Mouse (Mus musculus) midbrain, embryonic 13.5 days (tissue): Measurements from ENCODE around the gene Csmd2. TPM values are rescaled to one million over a fixed set of nuclear protein-coding genes. Genes with fewer than 3 reads are reported as not detected.
A peak's percentile ranks its signal among the peaks of the same experiment; 100 is the strongest.

ENCODE experiments used
- ATAC-seq: fragments of 200-750 bp; cut with Nextera tagmentation; 2 replicates; pipeline ENCODE4 v1.8.0; 2017; ENCODE audit warnings: mild to moderate bottlenecking, moderate TSS enrichment, moderate library complexity
- H3K27ac ChIP-seq: fragments of 300-500 bp; sonication (generic); 2 replicates; pipeline ENCODE4 v1.5.1; 2015; ENCODE audit warnings: inconsistent platforms, mild to moderate bottlenecking, moderate library complexity
- H3K27me3 ChIP-seq: fragments of 300-500 bp; sonication (generic); 2 replicates; pipeline ENCODE4 v1.6.1; 2015; ENCODE audit warnings: mild to moderate bottlenecking, inconsistent platforms
- H3K36me3 ChIP-seq: fragments of 300-500 bp; sonication (generic); 2 replicates; pipeline ENCODE4 v1.6.1; 2015; ENCODE audit warnings: mild to moderate bottlenecking, inconsistent platforms
- H3K4me1 ChIP-seq: fragments of 300-500 bp; sonication (generic); replicated peaks from 2 replicates; pipeline ENCODE4 v1.6.1; 2015; ENCODE audit warnings: inconsistent platforms
- H3K4me2 ChIP-seq: fragments of 300-500 bp; sonication (generic); replicated peaks from 2 replicates; pipeline ENCODE4 v1.6.1; 2015; ENCODE audit warnings: moderate library complexity, mild to moderate bottlenecking, inconsistent platforms
- H3K4me3 ChIP-seq: fragments of 300-500 bp; sonication (generic); replicated peaks from 2 replicates; pipeline ENCODE4 v1.5.1; 2015; ENCODE audit warnings: mild to moderate bottlenecking, inconsistent platforms
- H3K9ac ChIP-seq: fragments of 300-500 bp; sonication (generic); replicated peaks from 2 replicates; pipeline ENCODE4 v1.6.1; 2015; ENCODE audit warnings: mild to moderate bottlenecking, inconsistent platforms
- H3K9me3 ChIP-seq: fragments of 300-500 bp; sonication (generic); 2 replicates; pipeline ENCODE4 v1.6.1; 2016; ENCODE audit warnings: mild to moderate bottlenecking, inconsistent platforms
- WGBS: fragments of 180-500 bp; shearing (Covaris S2); methylation state at CpG from one replicate; pipeline ENCODE4 v1.1.7; 2015; 5-methylcytosine and 5-hydroxymethylcytosine counted together
- polyA plus RNA-seq: library from polyadenylated mRNA; unstranded; fragments of >200 nt; fragmentation: Nextera tagmentation; extraction: Ambion mirVana; gene quantifications from 2 replicates; pipeline ENCODE4 v1.2.1, GENCODE M21; 2015

Csmd2 gene
- polyA plus RNA-seq, 1 experiment from 2014 or later = 9.2 TPM

DNA sequence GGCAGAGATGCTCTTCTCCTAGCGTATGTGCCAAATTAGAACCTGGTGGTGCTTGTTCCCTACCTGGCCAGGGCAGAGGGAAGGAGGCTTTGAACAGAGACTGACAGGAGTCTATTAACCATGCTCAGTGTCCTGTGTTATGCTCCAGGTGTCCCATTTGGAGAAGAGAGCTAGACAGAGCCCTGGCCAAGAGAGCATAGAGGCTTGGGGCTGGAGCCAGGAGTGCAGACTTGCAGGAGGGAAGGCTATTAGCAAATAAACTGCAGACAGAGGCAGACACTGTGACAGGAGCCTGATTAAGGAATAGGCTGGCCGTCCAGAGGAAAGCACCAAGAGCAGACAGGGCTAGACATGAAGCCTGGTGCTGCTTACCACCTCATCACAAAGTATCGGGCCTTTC lies 164.4 kb downstream of the Csmd2 start:
- no peaks in the 10 kb centered on the region for H3K36me3 ChIP-seq
- peak overlapping the region; percentile 51; the same call in 1 of the 2 replicates for H3K27ac ChIP-seq
- no peak overlapping the region for H3K4me2 ChIP-seq
- WGBS = 79% methylated on average over 3 of the region's 3 CpGs
- no peaks in the 10 kb centered on the region for H3K27me3 ChIP-seq
- H3K4me1 ChIP-seq = peaks cover 22% of the 10 kb centered on the region
- ATAC-seq = no peak
- H3K9ac ChIP-seq = no peak overlapping the region
- H3K9me3 ChIP-seq = no peaks in the 10 kb centered on the region
- no peak overlapping the region for H3K4me3 ChIP-seq

DNA sequence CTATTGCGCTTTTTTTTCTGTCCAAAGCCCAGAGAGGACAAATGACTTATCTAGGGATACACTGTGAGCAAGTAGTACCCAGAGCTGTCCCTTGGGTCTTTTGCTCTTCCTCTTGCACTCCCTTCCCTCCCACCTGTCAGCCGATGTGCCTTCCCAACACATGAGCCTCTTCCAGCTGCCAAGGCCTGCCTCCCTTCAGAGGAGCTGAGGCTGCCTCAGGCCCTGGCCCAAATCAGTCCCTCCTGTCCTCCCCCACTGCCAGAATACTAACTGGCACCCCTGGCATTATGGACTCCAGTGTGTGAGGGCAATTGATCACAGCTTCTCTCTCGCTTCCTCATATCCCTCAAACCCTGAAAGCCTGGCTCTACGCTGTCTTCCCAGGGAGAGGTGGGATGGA lies 165.5 kb downstream of the Csmd2 start:
- H3K27me3 ChIP-seq = no peaks in the 10 kb centered on the region
- peaks cover 22% of the 10 kb centered on the region for H3K4me1 ChIP-seq
- no peak overlapping the region for H3K9ac ChIP-seq
- no peak overlapping the region for H3K4me3 ChIP-seq
- 92% methylated on average over 4 of the region's 4 CpGs for WGBS
- H3K27ac ChIP-seq = no peak overlapping the region
- H3K9me3 ChIP-seq = no peaks in the 10 kb centered on the region
- no peak for ATAC-seq
- no peak overlapping the region for H3K4me2 ChIP-seq
- no peaks in the 10 kb centered on the region for H3K36me3 ChIP-seq

GRCm38 (mm10) chr4:128155226-128155625 lies 167.6 kb downstream of the Csmd2 start:
- Histone ChIP-seq H3K9ac (no peak overlapping the region), H3K27me3 (no peaks in the 10 kb centered on the region), H3K4me1 (peaks cover 22% of the 10 kb centered on the region), H3K4me3 (no peak overlapping the region), H3K4me2 (no peak overlapping the region), H3K9me3 (no peaks in the 10 kb centered on the region), H3K27ac (no peak overlapping the region), H3K36me3 (no peaks in the 10 kb centered on the region)
- 23% methylated on average over 3 of the region's 3 CpGs for WGBS
- peak; percentile 56 for ATAC-seq

DNA sequence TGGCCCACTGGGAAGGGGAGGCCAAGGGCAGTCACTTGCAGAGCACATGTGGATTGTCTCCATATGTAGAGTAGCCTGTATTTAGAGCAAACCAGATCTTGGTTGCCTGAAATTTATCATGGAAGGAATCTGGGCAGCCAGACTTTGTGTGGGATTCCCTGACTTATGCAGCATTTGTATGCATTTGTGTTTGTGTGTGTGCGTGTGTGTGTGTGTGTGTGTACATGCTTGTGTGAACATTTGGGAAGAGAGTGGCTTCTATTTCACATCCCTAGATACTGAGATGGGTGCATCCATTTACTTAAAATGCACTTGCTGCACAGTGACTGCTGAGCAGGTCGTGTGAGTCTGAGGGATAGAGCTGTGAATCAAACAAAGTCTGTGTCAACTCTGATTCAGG lies 173.0 kb downstream of the Csmd2 start:
- H3K9me3 ChIP-seq = no peaks in the 10 kb centered on the region
- peaks cover 13% of the 10 kb centered on the region for H3K4me1 ChIP-seq
- ATAC-seq = no peak
- no peak overlapping the region for H3K4me3 ChIP-seq
- no peak overlapping the region for H3K27ac ChIP-seq
- no peak overlapping the region for H3K4me2 ChIP-seq
- no peak overlapping the region for H3K9ac ChIP-seq
- WGBS = 76% methylated on average over 2 of the region's 2 CpGs
- H3K27me3 ChIP-seq = no peaks in the 10 kb centered on the region
- H3K36me3 ChIP-seq = no peaks in the 10 kb centered on the region

DNA sequence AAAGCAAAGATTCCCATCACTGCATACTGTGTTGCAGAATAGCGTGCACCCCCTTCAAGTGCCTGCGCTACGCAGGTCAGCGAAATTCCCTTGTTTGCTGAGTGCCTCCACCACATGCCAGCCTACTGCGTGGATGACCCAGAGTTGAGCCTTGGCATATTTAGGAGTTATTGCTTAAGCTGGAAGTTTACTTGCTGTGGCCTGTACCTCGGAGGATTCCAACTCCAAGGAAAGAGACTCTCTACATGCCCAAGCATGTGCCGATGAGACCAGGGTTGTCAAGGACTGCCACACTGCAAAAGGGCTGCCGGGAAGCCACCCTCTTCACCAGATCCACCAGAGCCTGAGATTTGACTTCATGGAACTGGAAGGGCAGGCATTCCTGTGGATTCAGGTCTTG lies 182.5 kb downstream of the Csmd2 start:
- no peak overlapping the region for H3K9ac ChIP-seq
- peaks cover 5% of the 10 kb centered on the region; the same call in 1 of the 2 replicates for H3K9me3 ChIP-seq
- H3K4me2 ChIP-seq = no peak overlapping the region
- no peak overlapping the region for H3K27ac ChIP-seq
- ATAC-seq = no peak
- no peak overlapping the region for H3K4me3 ChIP-seq
- no peaks in the 10 kb centered on the region for H3K36me3 ChIP-seq
- peaks cover 5% of the 10 kb centered on the region for H3K4me1 ChIP-seq
- 98% methylated on average over 8 of the region's 8 CpGs for WGBS
- H3K27me3 ChIP-seq = no peaks in the 10 kb centered on the region

- Histone ChIP-seq H3K27me3 (no peaks in the 10 kb centered on the region), H3K4me1 (peaks cover 16% of the 10 kb centered on the region), H3K4me3 (no peak overlapping the region), H3K27ac (no peak overlapping the region), H3K9me3 (peaks cover 5% of the 10 kb centered on the region; the same call in 1 of the 2 replicates), H3K9ac (no peak overlapping the region), H3K36me3 (no peaks in the 10 kb centered on the region), H3K4me2 (no peak overlapping the region)
- no peak for ATAC-seq
- WGBS = 85% methylated on average over 9 of the region's 9 CpGs
Measured at GRCm38 (mm10) chr4:128171233-128171632, 183.6 kb downstream of the Csmd2 start.

- Histone ChIP-seq H3K27ac (no peak overlapping the region), H3K36me3 (no peaks in the 10 kb centered on the region), H3K27me3 (no peaks in the 10 kb centered on the region), H3K4me2 (no peak overlapping the region), H3K9ac (no peak overlapping the region), H3K4me1 (peaks cover 21% of the 10 kb centered on the region), H3K4me3 (no peak overlapping the region), H3K9me3 (peaks cover 5% of the 10 kb centered on the region; the same call in 1 of the 2 replicates)
- 100% methylated on average over 1 of the region's 1 CpGs for WGBS
- no peak for ATAC-seq
Measured at GRCm38 (mm10) chr4:128171701-128172100, 184.0 kb downstream of the Csmd2 start.

GRCm38 (mm10) chr4:128178974-128179373 lies 191.3 kb downstream of the Csmd2 start:
- Histone ChIP-seq H3K9me3 (no peaks in the 10 kb centered on the region), H3K4me2 (no peak overlapping the region), H3K36me3 (no peaks in the 10 kb centered on the region), H3K9ac (no peak overlapping the region), H3K4me3 (no peak overlapping the region), H3K4me1 (peaks cover 52% of the 10 kb centered on the region), H3K27me3 (no peaks in the 10 kb centered on the region), H3K27ac (no peak overlapping the region)
- 58% methylated on average over 8 of the region's 8 CpGs for WGBS
- 0 out of 2 replicates have a peak, but pooled peaks have one; percentile 25 for ATAC-seq

- H3K4me3 ChIP-seq = no peak overlapping the region
- peaks cover 58% of the 10 kb centered on the region for H3K4me1 ChIP-seq
- 83% methylated on average over 2 of the region's 2 CpGs for WGBS
- ATAC-seq = no peak
- no peak overlapping the region for H3K27ac ChIP-seq
- H3K27me3 ChIP-seq = no peaks in the 10 kb centered on the region
- no peak overlapping the region for H3K4me2 ChIP-seq
- no peaks in the 10 kb centered on the region for H3K36me3 ChIP-seq
- H3K9ac ChIP-seq = no peak overlapping the region
- H3K9me3 ChIP-seq = no peaks in the 10 kb centered on the region
Measured at GRCm38 (mm10) chr4:128179581-128179980, 191.9 kb downstream of the Csmd2 start.

DNA sequence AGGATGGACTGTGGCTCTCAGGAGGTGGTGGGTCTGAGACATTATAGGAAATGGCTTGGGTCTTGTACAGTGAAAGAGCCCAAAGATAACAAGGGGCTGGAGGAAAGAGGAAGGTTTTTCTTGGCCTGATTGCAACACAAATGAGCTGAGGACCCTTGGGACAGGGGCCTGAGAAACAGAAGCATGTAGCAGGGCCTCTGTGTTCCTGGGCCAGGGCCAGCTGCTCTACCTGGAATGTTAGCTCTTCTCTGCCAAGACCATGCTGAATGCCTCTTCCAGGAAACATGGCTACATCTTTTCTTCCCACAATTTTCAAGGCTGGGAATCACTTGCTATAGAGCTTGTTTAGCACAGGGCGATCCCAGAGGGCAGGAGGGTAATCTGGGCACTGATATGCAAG lies 197.1 kb downstream of the Csmd2 start:
- Histone ChIP-seq H3K4me1 (peaks cover 28% of the 10 kb centered on the region), H3K9me3 (no peaks in the 10 kb centered on the region), H3K4me2 (no peak overlapping the region), H3K4me3 (no peak overlapping the region), H3K27me3 (no peaks in the 10 kb centered on the region), H3K9ac (no peak overlapping the region), H3K27ac (no peak overlapping the region), H3K36me3 (no peaks in the 10 kb centered on the region)
- 96% methylated on average over 1 of the region's 1 CpGs for WGBS
- no peak for ATAC-seq

GRCm38 (mm10) chr4:128194454-128194853 lies 206.8 kb downstream of the Csmd2 start:
- Histone ChIP-seq H3K4me3 (no peak overlapping the region), H3K9me3 (no peaks in the 10 kb centered on the region), H3K4me2 (no peak overlapping the region), H3K4me1 (no peaks in the 10 kb centered on the region), H3K36me3 (no peaks in the 10 kb centered on the region), H3K27me3 (no peaks in the 10 kb centered on the region), H3K27ac (no peak overlapping the region), H3K9ac (no peak overlapping the region)
- no peak for ATAC-seq
- WGBS = 91% methylated on average over 8 of the region's 8 CpGs

DNA sequence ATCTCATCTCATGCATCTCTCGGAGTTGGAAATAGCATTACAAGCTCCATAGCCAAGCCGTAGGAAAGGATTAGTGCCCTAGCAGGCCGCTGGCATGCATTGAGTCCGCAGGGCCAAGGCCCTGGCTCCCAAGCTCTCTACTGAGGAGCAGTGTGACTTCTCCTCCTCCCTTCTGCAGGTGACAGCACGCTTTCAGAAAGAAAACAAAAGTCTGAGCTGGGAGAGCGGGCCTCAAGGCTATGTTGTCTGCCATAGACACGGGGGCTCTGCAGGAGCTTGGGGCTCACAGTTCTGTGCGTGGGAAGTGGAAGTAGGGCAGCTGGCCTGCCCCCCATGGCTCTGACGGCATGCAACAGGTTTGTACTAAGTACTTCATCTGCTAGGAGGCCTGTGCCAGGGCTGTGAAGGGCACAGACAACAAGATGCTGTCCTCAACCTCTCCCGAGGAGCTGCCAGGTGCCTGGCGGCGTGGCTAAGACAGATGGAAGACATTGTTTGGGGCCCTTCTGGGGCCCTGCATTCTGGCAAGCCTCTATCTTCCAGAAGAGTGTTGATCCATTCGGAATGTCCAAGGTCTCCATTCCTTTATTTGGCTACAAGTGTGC lies 230.4 kb downstream of the Csmd2 start:
- H3K4me2 ChIP-seq = no peak overlapping the region
- no peak for ATAC-seq
- H3K4me3 ChIP-seq = no peak overlapping the region
- peaks cover 2% of the 10 kb centered on the region; the same call in 1 of the 2 replicates for H3K4me1 ChIP-seq
- H3K9ac ChIP-seq = no peak overlapping the region
- peaks cover 4% of the 10 kb centered on the region; the same call in 1 of the 2 replicates for H3K36me3 ChIP-seq
- H3K27me3 ChIP-seq = no peaks in the 10 kb centered on the region
- no peak overlapping the region for H3K27ac ChIP-seq
- no peaks in the 10 kb centered on the region for H3K9me3 ChIP-seq
- 73% methylated on average over 13 of the region's 13 CpGs for WGBS

DNA sequence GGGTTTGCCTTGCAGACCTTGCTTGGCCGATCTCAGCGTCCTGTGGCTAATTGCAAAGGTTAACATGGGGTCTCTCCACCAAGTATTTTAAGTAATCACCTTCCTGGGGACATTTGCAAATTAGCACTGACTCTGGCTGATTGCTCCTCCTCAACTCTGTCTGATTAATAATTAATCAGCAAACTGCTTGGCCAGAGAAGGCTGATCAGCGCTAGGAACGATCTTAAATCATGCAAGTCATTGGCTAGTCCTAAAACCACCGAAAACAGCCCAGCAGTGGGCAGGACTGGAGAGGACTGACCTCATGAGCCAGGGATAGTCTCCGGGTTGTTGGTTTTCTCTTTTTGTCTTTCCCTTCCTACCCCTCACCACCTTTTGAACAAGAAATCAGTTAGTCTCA lies 236.8 kb downstream of the Csmd2 start:
- no peaks in the 10 kb centered on the region for H3K36me3 ChIP-seq
- H3K4me2 ChIP-seq = no peak overlapping the region
- H3K27me3 ChIP-seq = no peaks in the 10 kb centered on the region
- peaks cover 27% of the 10 kb centered on the region for H3K4me1 ChIP-seq
- H3K4me3 ChIP-seq = no peak overlapping the region
- WGBS = 62% methylated on average over 6 of the region's 6 CpGs
- H3K27ac ChIP-seq = no peak overlapping the region
- no peaks in the 10 kb centered on the region for H3K9me3 ChIP-seq
- no peak for ATAC-seq
- no peak overlapping the region for H3K9ac ChIP-seq
